Mouse (Mus musculus): ENCODE results near the gene Znrf3.

Znrf3 gene

DNA sequence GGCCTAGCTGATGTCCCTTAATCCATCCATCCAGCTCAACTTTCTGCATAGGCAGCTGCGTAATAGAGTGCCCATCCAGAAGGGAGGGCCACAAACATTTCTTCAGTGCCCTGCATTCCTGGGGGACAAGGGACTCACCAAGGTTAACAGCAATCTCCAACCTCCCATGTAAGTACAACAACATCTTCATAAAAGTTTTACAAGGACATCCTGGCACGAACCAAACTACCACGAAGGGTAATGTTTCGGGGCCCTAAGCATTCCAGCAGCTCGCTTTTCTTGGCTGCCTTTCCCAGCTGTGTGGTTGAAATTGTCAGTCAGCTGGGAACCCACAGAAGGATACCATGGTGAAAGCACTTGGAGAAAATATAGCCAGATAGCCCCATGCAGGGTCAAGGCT, 63.4 kb downstream of the Znrf3 start:
- no peak for DNase-seq

DNA sequence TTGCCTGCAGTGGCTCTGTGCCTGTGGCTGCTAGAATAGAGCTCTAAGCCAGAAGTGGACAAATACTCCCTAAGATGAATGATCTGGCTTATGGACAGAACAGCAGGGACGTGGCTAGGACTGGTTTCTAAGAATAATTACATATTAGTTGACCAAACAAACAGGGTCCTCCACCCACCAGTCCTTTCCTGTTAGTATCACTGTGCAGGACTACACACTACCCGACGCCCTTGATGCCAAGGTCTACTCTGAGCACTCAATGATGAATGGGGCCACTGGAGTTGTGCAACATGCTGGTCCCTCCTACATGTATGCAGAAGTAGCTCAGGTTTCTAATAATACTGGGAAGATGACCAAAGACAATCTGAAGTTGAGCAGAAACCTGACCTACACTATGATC, 64.4 kb downstream of the Znrf3 start:
- DNase-seq: no peak

DNA sequence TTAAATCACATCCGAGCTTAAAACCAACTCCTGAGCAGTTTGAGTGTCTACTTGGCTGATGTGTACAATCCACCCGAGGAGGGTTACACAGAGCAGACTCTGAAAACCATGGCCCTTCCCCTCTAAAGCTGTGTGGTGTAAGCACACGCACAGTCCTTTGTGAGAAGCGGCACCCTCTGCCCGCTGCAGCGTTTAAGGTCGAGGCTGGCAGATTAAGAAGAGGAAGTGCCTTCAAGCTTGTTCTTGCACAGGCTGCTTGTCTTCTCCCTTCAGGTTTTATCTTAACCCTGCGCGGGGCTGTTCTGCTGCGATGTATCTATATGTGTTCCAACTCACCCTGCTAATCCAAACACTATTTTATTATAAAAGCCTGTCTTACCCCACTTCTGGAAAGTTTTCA, 75.5 kb downstream of the Znrf3 start:
- no peak for DNase-seq

DNA sequence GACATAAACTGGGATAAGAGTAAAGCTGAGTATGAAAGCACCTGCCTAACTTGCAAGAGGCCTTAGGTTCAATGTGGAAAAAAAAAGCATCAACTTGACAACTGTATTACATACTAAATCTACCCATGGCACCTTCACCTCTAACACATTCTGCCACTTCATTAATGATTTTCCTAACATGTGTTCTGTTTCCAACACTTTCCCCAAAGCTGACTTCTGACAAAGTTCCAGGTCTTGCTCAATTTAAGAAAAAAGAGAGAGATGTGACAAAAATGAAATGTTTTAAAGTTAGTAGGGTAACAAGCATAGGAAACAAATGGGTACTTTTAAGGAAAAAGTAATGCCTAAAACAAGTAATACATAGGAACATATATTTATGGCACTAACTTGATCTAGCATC, 76.2 kb downstream of the Znrf3 start:
- DNase-seq: no peak

DNA sequence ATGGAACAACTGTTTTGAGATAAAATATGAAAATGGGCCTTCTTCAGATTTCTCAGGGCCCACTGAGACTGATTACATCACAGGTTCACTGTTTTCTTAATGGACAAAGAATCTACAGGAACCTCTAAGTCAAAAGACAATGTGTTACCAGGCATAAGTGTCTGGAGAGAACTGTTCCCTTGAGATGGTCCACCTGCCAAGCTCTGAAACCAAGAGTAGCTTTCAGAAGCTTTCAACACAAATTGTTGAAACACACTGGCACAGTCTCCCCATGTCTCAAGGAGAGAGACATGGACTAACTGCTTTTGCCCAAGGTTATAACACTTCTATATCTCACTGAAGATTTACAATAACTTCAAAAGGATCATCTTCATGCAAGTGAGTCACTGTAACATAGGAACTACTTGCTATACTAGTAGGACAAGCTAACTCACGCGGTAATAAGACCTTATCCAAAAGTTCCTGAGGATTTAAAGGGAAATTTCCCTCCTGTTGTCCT, 89.3 kb downstream of the Znrf3 start:
- DNase-seq: no peak

DNA sequence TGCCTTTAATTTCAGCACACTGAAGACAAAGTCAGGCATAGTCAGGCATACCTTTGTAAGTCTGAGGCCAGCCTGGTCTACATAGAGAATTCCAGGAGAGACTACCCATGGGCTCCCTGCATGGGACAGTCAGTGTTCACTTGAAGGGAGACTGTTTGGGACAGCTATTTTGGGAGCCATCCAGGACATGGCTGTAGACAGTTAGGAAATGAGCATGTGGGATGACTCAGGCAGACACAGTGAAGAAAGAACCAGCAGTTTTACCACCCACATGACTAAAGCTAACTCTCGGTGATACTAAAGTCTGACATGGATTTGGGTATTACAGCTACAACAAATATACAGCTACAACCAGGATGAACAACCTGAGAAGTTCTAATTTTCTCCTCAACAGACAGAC, 89.9 kb downstream of the Znrf3 start:
- DNase-seq: no peak

DNA sequence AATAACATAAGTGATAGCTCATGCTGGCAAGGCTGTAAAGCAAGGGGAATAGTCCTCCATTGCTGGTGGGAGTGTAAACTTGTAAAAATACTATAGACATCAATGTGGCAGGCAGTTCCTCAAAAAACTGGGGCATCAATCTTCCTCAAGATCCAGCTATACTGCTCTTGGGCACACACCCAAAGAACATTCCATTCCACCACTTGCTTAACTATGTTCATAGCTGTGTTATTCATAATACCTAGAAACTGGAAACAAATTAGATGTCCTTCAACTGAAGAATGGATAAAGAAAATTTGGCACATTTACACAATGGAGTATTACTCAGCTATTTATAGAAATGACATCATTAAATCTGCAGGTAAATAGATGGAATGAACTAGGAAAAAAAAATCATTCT, 91.6 kb downstream of the Znrf3 start:
- DNase-seq: no peak

DNA sequence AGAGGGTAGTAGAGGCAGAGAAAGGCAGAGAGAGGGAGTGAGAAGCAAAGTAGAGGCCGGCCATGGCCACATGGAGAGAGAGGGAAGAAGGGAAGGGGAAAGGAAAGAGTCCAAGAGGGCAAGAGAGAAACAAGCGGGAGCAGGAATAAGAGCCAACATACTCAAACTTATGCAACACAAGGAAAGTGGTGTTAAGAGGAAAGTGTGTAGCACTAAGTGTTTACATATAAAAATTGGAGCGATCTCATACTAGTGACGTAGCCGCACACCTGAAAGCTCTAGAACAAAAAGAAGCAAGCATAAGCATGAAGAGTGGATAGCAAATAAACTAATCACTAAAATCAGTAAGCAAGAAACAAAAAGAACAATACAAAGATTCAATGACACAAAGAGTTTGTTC, 95.2 kb downstream of the Znrf3 start:
- no peak for DNase-seq

DNA sequence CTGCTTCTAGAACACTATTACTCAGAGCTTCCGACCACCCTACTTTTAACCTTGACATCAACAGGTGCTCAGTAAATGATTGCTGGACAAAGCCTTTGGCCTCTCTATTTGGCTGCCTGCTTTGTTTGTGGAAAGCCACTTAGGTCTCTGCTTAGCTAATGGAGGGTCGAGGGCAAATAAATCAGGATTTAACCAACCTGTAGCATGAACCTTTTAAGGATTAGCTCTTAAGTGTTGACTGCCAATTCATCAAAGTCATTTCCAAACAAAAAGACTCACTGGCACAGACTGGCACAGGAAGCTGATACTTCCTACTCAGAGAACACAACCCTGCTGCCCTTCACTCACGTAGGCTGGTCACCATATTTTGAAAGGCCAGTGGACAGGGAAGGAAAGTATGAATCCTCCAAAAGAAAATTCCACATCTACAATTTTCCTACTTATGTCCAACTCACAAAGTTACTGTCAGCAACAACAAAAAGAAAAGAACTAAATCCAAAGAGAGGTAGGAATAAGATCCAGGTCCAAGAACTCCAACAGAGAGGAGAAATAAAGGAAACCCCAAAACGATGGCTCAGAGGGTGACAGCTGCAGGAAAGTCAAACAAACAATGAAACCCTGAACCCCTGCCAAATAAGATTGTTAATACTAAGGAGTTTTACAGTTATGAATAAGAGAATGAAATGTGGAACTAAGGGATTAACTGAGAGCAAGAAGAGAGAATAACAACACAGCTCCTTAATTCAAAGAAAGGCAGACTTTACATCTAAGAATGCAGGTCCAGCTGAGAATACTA, 97.6 kb downstream of the Znrf3 start:
- no peak for DNase-seq

DNA sequence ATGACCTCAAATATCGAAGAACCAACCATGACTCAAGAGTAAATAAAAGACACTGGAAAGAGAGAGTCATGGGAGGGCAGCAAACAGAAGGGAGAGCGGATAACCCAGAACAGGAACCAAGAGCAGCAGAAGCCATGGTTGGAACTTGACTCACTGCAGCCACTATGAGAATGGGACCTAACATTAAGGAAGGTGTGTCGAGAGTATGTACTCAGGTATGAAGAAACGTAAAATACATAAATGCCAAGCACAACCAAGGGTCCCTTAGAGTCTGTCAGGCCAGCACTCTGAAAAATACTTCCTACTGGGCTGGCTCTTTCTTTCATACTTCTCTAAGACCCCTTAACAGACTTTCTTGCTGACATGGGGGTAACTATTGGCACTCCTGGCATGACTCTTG, 100.9 kb downstream of the Znrf3 start:
- DNase-seq: no peak

DNA sequence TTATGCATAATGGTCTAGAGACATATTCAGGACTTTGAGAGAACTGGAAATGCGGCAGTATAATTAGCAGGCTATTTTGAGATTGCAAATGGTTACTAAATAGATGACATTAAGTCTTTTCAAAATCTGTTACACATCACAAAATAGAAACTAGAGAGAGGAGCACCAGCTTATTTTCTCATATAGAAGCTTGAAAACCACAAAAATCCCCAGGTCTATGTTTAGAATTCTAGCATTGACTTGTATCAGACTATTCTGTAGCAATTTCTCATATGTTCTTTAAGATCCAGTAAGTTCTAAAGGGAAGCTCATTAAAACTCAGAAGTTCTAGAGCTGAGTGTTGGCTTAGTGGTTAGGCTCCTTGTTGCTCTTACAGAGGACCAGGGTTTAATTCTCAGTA, 104.9 kb downstream of the Znrf3 start:
- DNase-seq: no peak

DNA sequence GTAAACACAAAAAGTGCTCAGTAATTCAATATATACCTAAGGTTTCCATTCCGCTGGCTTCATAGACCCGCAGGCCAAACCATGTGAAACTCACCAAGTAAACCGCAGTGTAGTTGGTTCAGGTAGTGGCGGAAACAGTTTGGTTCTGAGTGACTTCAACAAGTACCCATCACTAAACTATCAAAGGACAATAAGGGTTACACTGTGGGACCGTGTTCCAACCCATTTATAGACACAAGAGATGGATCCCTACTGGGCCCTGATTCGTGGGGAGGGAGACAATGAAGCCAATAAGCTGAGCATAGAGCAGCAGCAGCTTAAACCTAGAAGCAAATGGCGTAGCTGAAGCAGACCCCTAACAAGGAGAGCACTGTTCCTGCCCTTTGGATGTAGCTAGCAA, 107.8 kb downstream of the Znrf3 start:
- DNase-seq: no peak

DNA sequence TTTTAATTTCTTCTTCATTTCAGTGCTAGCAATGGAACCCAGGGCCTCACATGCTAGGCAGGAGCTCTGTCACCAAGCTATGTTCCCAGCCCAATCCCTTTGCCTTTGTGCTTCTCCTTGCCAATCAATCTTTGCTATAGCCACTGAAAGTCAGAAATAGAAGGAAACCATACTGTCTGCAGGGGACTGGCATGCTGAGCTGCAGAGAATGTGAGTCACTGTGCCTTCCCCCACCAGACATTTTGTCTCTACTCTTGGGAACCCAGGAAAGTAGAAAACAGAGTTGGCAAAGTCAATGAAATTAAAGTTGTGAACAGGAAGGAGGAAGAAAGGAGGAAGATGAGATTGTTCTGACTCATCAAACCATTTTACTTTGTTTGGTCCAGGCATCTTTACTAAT, 108.4 kb downstream of the Znrf3 start:
- DNase-seq: no peak

DNA sequence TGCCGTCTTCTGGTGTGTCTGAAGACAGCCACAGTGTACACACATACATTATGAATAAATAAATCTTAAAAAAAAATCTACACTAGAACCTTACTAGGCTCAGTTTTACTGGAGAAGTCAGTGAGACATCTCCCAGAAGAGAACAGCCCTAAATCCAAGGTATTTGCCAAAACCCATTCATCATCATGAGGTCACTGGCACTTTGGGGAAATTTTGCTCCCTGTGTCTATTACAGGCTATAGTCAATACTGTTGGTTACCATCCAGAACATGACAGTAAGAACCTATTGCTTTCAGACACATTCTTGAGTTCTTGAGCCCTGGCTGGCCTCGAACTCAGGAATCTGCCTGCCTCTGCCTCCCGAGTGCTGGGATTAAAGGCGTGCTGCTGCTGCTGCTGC, 113.8 kb downstream of the Znrf3 start:
- no peak for DNase-seq

DNA sequence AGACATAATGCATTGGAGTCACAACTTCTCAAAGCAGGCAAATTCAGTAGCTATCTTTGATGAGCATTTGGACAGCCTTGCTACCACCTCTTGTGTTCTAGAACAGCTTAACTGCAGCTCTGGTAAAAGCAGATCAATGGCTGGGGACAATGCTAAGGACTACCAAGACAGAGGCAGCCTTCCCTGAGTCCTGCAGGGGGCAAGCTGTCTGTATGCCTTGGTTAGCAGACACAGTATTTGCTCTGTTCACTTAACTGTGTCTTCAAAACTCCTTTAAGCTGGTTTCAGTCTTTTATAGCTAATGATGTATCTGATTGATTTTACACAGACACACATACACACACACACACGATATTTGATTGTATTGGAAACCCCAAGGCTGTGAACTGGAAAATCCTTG, 117.0 kb downstream of the Znrf3 start:
- DNase-seq: no peak

DNA sequence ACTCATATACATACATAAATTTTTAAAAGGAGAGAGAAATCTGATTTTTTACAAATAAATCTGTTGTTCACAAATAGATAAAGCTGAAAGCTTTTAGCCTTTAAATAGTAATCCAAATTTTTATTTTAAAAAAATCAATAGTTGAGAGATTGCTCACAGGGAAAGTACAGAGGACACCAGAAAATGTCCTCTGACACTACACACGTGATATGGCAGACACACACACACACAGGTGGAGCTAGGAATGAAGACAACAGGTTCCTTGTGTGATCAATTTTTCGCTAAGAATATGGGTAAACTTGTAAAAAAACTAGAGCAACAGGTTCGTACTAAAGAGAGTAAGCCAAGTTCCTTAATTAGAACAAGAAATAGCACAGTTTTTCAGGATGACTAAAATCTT, 118.4 kb downstream of the Znrf3 start:
- DNase-seq: no peak

DNA sequence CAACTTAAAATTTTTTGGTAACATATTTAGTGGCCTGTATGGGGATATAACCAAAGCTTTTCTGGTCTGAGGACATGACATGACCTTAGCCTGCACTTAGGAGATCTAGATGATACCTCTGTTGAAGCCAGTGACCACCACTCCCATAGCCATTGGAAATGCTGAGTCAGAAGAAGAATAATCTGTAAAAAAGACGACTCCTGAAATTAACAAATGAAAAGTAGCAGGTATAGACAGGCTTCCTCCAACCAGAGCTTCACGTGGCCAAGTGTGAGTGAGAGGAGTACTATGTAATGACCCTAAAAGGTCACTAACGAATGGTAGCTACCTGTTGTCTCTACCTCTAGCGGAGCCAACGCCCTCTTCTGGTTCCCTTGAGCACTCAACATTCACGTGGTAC, 119.4 kb downstream of the Znrf3 start:
- DNase-seq: no peak

DNA sequence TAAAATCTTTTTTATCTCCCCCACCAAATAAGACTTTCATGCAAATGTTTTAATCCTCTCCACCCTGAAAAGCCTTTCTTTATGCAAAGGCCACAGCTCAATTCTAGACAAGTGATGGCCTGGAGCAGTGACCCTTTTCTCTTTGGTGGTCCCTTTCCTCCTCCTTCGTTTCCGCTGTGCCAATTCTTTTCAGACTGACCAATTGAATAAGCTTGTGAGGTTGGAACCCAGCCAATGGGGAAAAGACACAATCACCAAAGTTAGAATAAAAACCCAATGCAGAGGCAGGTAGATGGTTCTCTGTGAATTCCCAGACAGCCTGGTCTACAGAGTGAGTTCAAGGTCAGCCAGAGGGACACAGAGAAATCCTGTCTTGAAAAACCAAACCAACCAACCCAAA, 120.4 kb downstream of the Znrf3 start:
- no peak for DNase-seq

DNA sequence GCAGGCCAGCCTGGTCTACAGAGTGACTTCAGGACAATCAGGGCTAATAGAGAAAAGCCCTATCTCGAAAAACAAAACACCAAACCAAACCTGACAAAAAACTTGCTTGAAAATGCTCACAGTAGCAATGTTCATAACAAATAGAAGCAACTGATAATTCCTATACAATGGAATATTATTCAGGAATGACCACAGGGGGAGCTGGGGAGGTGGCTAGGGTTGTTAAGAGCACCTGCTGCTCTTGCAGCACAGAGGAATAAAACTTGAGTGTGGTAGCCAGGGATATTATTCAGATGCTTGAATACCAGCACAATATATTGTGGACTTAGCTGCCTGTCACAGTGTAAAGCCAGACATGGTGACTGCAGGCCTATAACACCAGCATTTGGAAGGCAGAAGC, 123.0 kb downstream of the Znrf3 start:
- no peak for DNase-seq

DNA sequence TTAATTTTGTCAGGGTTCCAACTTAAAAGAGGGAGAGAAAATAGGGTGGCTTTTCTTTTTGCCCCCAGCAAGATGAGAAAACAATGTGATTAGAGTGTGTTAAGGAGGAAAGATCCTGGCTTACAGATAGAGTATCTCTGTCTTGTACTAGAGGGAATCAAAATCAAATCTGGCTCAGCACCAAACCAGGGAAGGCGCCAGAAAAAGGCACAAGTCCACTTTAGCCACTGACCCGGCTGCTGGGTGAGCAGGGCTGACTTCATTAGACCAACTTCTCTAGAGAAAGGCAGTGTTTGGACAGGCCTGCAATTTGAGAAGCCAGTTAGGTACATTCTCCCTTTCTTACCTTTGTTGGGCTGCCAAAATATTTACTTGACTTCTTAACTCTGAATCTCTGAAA, 125.7 kb downstream of the Znrf3 start:
- DNase-seq: no peak

DNA sequence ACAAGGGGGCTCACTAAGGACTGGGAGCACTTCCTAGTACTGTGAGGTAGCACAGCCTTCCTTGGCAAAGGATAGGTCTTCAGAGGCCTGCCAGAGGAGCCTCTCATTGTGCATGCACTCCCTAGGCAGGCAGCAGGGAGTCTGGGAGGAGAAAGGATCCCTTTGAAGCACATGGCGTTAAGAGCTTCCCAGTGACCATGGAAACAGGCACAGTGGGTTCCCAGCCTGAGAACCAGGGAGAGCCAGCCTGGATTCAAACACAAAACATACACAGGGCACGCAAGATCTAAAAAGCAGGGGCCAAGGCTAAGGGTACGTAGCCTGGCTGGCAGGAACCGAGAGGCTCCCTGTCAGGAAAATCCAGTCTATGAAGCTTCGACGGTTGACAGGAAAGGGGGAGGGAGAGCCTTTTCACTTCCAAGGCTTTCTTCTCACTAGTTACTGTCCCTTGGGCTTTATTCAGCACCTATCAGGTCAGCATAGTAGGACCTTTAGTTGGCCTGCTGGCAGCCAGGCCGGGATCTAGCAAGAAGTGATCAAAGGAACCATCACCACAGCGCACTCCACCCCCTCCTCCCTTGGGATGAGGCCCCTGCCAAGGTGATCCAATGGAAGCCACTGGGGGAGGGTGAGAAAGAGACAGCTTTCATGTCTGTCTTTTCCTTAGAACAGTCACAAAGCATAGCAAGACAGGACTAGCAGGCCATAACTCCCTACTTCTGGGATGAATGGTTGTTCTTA, 126.4 kb downstream of the Znrf3 start:
- DNase-seq: peak; percentile 47

DNA sequence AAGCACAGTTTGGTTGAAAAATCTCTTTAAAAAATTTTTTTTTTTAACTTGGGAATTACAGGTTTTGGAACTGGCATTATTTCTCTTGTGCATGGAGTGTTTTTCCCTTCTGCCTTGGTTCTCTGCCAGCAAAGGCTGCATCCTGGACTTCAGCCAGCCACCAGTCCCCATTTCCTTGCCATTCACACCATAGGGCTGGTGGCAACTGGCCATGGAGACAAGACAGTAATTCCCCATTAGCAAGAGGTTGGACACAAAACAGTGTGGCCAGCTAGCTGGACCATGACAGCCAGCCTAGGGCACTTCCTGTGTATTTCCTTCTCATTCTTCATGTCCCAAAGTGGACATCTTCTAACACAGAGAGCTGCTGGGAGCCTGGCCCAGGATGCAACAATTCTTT, 129.9 kb downstream of the Znrf3 start:
- DNase-seq: peak; percentile 93

DNA sequence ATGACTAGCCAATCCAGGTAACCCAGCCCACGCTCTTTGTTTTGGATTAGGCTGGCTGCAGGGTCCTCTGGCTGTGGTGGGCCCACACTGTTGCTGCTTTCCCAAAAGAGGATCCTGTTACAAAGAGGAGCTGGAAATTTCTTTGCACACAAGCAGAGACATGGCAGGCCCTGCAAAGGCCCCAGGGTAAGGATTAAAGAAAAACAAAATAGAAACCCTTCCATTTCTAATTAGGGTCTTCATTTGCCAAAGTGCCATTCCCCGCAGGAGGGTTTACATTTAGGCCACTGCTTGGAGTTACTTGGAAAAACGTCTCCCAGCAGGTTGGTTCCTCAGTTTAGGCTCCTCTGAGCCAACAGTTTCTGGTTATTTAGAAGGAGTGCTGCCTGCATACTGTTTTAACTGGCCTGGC, 130.3 kb downstream of the Znrf3 start:
- no peak for DNase-seq
